Mouse (Mus musculus) kidney, embryonic 16.5 days (tissue): ENCODE data around the gene Trpt1. TPM values are rescaled to one million over a fixed set of nuclear protein-coding genes. Genes with fewer than 3 reads are reported as not detected.
A peak's percentile ranks its signal among the peaks of the same experiment; 100 is the strongest.

Experiments used
- ATAC-seq: fragments of 200-750 bp; cut with Nextera tagmentation; 2 replicates; pipeline ENCODE4 v1.8.0; 2017; ENCODE audit warnings: moderate TSS enrichment; ENCODE audit not compliant: low FRiP score, low TSS enrichment
- H3K27ac ChIP-seq: fragments of 300-500 bp; sonication (generic); 2 replicates; pipeline ENCODE4 v1.5.1; 2014; ENCODE audit warnings: low read length
- H3K27me3 ChIP-seq: fragments of 300-500 bp; sonication (generic); 2 replicates; pipeline ENCODE4 v1.6.1; 2014; ENCODE audit warnings: low read length, control low read depth, mixed read lengths; ENCODE audit not compliant: insufficient read depth
- H3K36me3 ChIP-seq: fragments of 300-500 bp; sonication (generic); 2 replicates; pipeline ENCODE4 v1.6.1; 2014; ENCODE audit warnings: low read length, control low read depth, mixed read lengths; ENCODE audit not compliant: insufficient read depth
- H3K4me1 ChIP-seq: fragments of 300-500 bp; sonication (generic); 2 replicates; pipeline ENCODE4 v1.6.1; 2014; ENCODE audit warnings: low read length, control low read depth, mixed read lengths; ENCODE audit not compliant: insufficient read depth
- H3K4me2 ChIP-seq: fragments of 300-500 bp; sonication (generic); replicated peaks from 2 replicates; pipeline ENCODE4 v1.6.1; 2014; ENCODE audit warnings: low read depth, low read length
- H3K4me3 ChIP-seq: fragments of 300-500 bp; sonication (generic); 2 replicates; pipeline ENCODE4 v1.5.1; 2014; ENCODE audit warnings: mild to moderate bottlenecking, low read length
- H3K9ac ChIP-seq: fragments of 300-500 bp; sonication (generic); replicated peaks from 2 replicates; pipeline ENCODE4 v1.6.1; 2014; ENCODE audit warnings: low read length
- H3K9me3 ChIP-seq: fragments of 300-500 bp; sonication (generic); 2 replicates; pipeline ENCODE4 v1.6.1; 2016; ENCODE audit warnings: low read length, control low read depth
- WGBS: fragments of 180-500 bp; shearing (Covaris S2); extraction: QIAGEN DNeasy Blood & Tissue Kit; methylation state at CpG from one replicate; pipeline ENCODE4 v1.1.7; 2014; 5-methylcytosine and 5-hydroxymethylcytosine counted together
- polyA plus RNA-seq: library from polyadenylated mRNA; unstranded; fragments of >200 nt; fragmentation: Nextera tagmentation; extraction: Ambion mirVana; gene quantifications from 2 replicates; pipeline ENCODE4 v1.2.1, GENCODE M21; 2015

Gene Trpt1
- polyA plus RNA-seq, result 12.6 and 13.1 TPM in 2 replicates

GRCm38 (mm10) chr19:6996006-6996405 is at the start of gene Trpt1, which contains the start of gene Nudt22:
Gene Trpt1 (plus strand): TSS chr19:6996131.
Gene Nudt22 (minus strand): TSS chr19:6996117.
- Histone ChIP-seq H3K27ac (peak within 1 kb of the TSS; percentile 77), H3K9me3 (no peaks in the 10 kb centered on the region), H3K4me1 (peaks cover 35% of the 10 kb centered on the region), H3K4me2 (peak within 1 kb of the TSS; percentile 90), H3K27me3 (no peaks in the 10 kb centered on the region), H3K36me3 (peaks cover 17% of the 10 kb centered on the region), H3K4me3 (peak within 1 kb of the TSS; percentile 67), H3K9ac (peak within 1 kb of the TSS; percentile 86)
- under 1% methylated on average over 23 of the region's 24 CpGs for WGBS
- ATAC-seq, result peak; percentile 83

GRCm38 (mm10) chr19:6947742-6948141 is 48.2 kb upstream of the Trpt1 start:
- peaks cover 5% of the 10 kb centered on the region; the same call in 1 of the 2 replicates for H3K36me3 ChIP-seq
- no peak overlapping the region for H3K9ac ChIP-seq
- no peak for ATAC-seq
- H3K9me3 ChIP-seq, result no peaks in the 10 kb centered on the region
- H3K27ac ChIP-seq, result no peak overlapping the region
- 51% methylated on average over 4 of the region's 4 CpGs for whole genome bisulfite sequencing
- H3K27me3 ChIP-seq, result no peaks in the 10 kb centered on the region
- H3K4me3 ChIP-seq, result no peak overlapping the region
- peaks cover 17% of the 10 kb centered on the region for H3K4me1 ChIP-seq
- H3K4me2 ChIP-seq, result no peak overlapping the region

- Histone ChIP-seq H3K27me3 (no peaks in the 10 kb centered on the region), H3K9ac (no peak overlapping the region), H3K4me1 (peaks cover 17% of the 10 kb centered on the region), H3K4me3 (no peak overlapping the region), H3K27ac (no peak overlapping the region), H3K36me3 (peaks cover 5% of the 10 kb centered on the region; the same call in 1 of the 2 replicates), H3K4me2 (no peak overlapping the region), H3K9me3 (no peaks in the 10 kb centered on the region)
- ATAC-seq, result no peak
- WGBS, result 83% methylated on average over 4 of the region's 4 CpGs
Observed at GRCm38 (mm10) chr19:6948186-6948585, 47.7 kb upstream of the Trpt1 start.

GRCm38 (mm10) chr19:6949532-6949931 is 46.4 kb upstream of the Trpt1 start:
- Histone ChIP-seq H3K36me3 (peaks cover 11% of the 10 kb centered on the region), H3K4me1 (peaks cover 18% of the 10 kb centered on the region), H3K9ac (peak overlapping the region; percentile 81; the same call in 1 of the 2 replicates), H3K9me3 (no peaks in the 10 kb centered on the region), H3K27me3 (no peaks in the 10 kb centered on the region), H3K4me2 (no peak overlapping the region), H3K27ac (no peak overlapping the region), H3K4me3 (no peak overlapping the region)
- 89% methylated on average over 5 of the region's 5 CpGs for WGBS
- ATAC-seq, result no peak

- ATAC-seq, result no peak
- peak overlapping the region; percentile 81 for H3K9ac ChIP-seq
- peaks cover 15% of the 10 kb centered on the region for H3K36me3 ChIP-seq
- peaks cover 18% of the 10 kb centered on the region for H3K4me1 ChIP-seq
- peak overlapping the region; percentile 87 for H3K4me2 ChIP-seq
- 57% methylated on average over 5 of the region's 5 CpGs for WGBS
- H3K9me3 ChIP-seq, result no peaks in the 10 kb centered on the region
- H3K27ac ChIP-seq, result peak overlapping the region; percentile 99; the same call in 1 of the 2 replicates
- H3K4me3 ChIP-seq, result peak overlapping the region; percentile 64
- no peaks in the 10 kb centered on the region for H3K27me3 ChIP-seq
Observed at GRCm38 (mm10) chr19:6949951-6950350, 46.0 kb upstream of the Trpt1 start.

- peak; percentile 43 for ATAC-seq
- Histone ChIP-seq H3K27ac (peak overlapping the region; percentile 99), H3K9me3 (no peaks in the 10 kb centered on the region), H3K4me2 (peak overlapping the region; percentile 87), H3K9ac (peak overlapping the region; percentile 81), H3K4me3 (peak overlapping the region; percentile 64), H3K27me3 (no peaks in the 10 kb centered on the region), H3K4me1 (peaks cover 18% of the 10 kb centered on the region), H3K36me3 (peaks cover 22% of the 10 kb centered on the region)
- WGBS, result under 1% methylated on average over 28 of the region's 28 CpGs
Observed at GRCm38 (mm10) chr19:6950613-6951153, 45.2 kb upstream of the Trpt1 start.

GRCm38 (mm10) chr19:6951381-6951968 is 44.5 kb upstream of the Trpt1 start:
- WGBS, result under 1% methylated on average over 35 of the region's 35 CpGs
- ATAC-seq, result peak; percentile 84
- peak overlapping the region; percentile 87 for H3K4me2 ChIP-seq
- H3K36me3 ChIP-seq, result peaks cover 29% of the 10 kb centered on the region
- peaks cover 18% of the 10 kb centered on the region for H3K4me1 ChIP-seq
- H3K27me3 ChIP-seq, result no peaks in the 10 kb centered on the region
- H3K4me3 ChIP-seq, result peak overlapping the region; percentile 64
- H3K9me3 ChIP-seq, result no peaks in the 10 kb centered on the region
- H3K27ac ChIP-seq, result peak overlapping the region; percentile 99
- peak overlapping the region; percentile 81 for H3K9ac ChIP-seq

- H3K27me3 ChIP-seq, result no peaks in the 10 kb centered on the region
- H3K9ac ChIP-seq, result peak overlapping the region; percentile 81
- peak overlapping the region; percentile 99 for H3K27ac ChIP-seq
- no peaks in the 10 kb centered on the region for H3K9me3 ChIP-seq
- peak overlapping the region; percentile 87 for H3K4me2 ChIP-seq
- WGBS, result under 1% methylated on average over 31 of the region's 31 CpGs
- peaks cover 34% of the 10 kb centered on the region for H3K36me3 ChIP-seq
- H3K4me1 ChIP-seq, result peaks cover 18% of the 10 kb centered on the region
- H3K4me3 ChIP-seq, result peak overlapping the region; percentile 64
- ATAC-seq, result peak; percentile 63
Observed at GRCm38 (mm10) chr19:6951994-6952711, 43.8 kb upstream of the Trpt1 start.

GRCm38 (mm10) chr19:6952712-6953037 is 43.3 kb upstream of the Trpt1 start:
- Histone ChIP-seq H3K9me3 (no peaks in the 10 kb centered on the region), H3K9ac (peak overlapping the region; percentile 81), H3K4me1 (peaks cover 18% of the 10 kb centered on the region), H3K36me3 (peaks cover 39% of the 10 kb centered on the region), H3K27me3 (no peaks in the 10 kb centered on the region), H3K27ac (peak overlapping the region; percentile 99), H3K4me2 (peak overlapping the region; percentile 87), H3K4me3 (peak overlapping the region; percentile 64)
- ATAC-seq, result no peak
- 5% methylated on average over 3 of the region's 3 CpGs for WGBS

GRCm38 (mm10) chr19:6954046-6954445 is 41.9 kb upstream of the Trpt1 start:
- no peak overlapping the region for H3K4me2 ChIP-seq
- no peak overlapping the region for H3K4me3 ChIP-seq
- no peak overlapping the region for H3K27ac ChIP-seq
- no peak for ATAC-seq
- H3K9ac ChIP-seq, result no peak overlapping the region
- peaks cover 18% of the 10 kb centered on the region for H3K4me1 ChIP-seq
- H3K27me3 ChIP-seq, result no peaks in the 10 kb centered on the region
- H3K36me3 ChIP-seq, result peaks cover 48% of the 10 kb centered on the region
- H3K9me3 ChIP-seq, result no peaks in the 10 kb centered on the region
- WGBS, result 51% methylated on average over 9 of the region's 9 CpGs
